Mouse (Mus musculus) kidney, postnatal 0 days (tissue): Measurements from ENCODE around the gene Abcg2. TPM values are rescaled to one million over a fixed set of nuclear protein-coding genes. Genes with fewer than 3 reads are reported as not detected.

Experiments used
- ATAC-seq: fragments of 200-750 bp; cut with Nextera tagmentation; replicated peaks from 2 replicates; pipeline ENCODE4 v1.8.0; 2017; ENCODE audit warnings: low read depth, moderate number of reproducible peaks, moderate TSS enrichment, moderate library complexity; ENCODE audit not compliant: low FRiP score
- DNase-seq: peaks from one replicate; pipeline ENCODE4 v3.0.0-alpha.2; 2016; ENCODE audit warnings: low spot score
- H3K27ac ChIP-seq: fragments of 300-500 bp; sonication (generic); 2 replicates; pipeline ENCODE4 v1.5.1; 2014; ENCODE audit warnings: mild to moderate bottlenecking
- H3K27me3 ChIP-seq: fragments of 300-500 bp; sonication (generic); 2 replicates; pipeline ENCODE4 v1.6.1; 2014; ENCODE audit warnings: low read length, mixed read lengths; ENCODE audit not compliant: insufficient read depth
- H3K36me3 ChIP-seq: fragments of 300-500 bp; sonication (generic); 2 replicates; pipeline ENCODE4 v1.6.1; 2014; ENCODE audit warnings: low read length, mixed read lengths; ENCODE audit not compliant: insufficient read depth
- H3K4me1 ChIP-seq: fragments of 300-500 bp; sonication (generic); replicated peaks from 2 replicates; pipeline ENCODE4 v1.6.1; 2014; ENCODE audit warnings: antibody characterized with exemption, low read length, mixed read lengths; ENCODE audit not compliant: insufficient read depth
- H3K4me2 ChIP-seq: fragments of 300-500 bp; sonication (generic); 2 replicates; pipeline ENCODE4 v1.6.1; 2014; ENCODE audit warnings: mild to moderate bottlenecking, low read length, moderate library complexity, mixed read lengths
- H3K4me3 ChIP-seq: fragments of 300-500 bp; sonication (generic); replicated peaks from 2 replicates; pipeline ENCODE4 v1.5.1; 2014; ENCODE audit warnings: low read depth, low read length
- H3K9ac ChIP-seq: fragments of 300-500 bp; sonication (generic); 2 replicates; pipeline ENCODE4 v1.6.1; 2014; ENCODE audit warnings: low read depth, low read length
- H3K9me3 ChIP-seq: fragments of 300-500 bp; sonication (generic); replicated peaks from 2 replicates; pipeline ENCODE4 v1.6.1; 2016; ENCODE audit warnings: low read length, inconsistent platforms, mixed read lengths
- CTCF ChIP-seq: IDR thresholded peaks from 2 replicates; pipeline ENCODE4 v1.5.1; 2016; ENCODE audit warnings: antibody characterized with exemption, low read depth, mild to moderate bottlenecking, moderate library complexity
- WGBS: fragments of 180-500 bp; shearing (Covaris S2); extraction: QIAGEN DNeasy Blood & Tissue Kit; methylation state at CpG from one replicate; pipeline ENCODE4 v1.1.7; 2014; 5-methylcytosine and 5-hydroxymethylcytosine counted together
- polyA plus RNA-seq: library from polyadenylated mRNA; unstranded; fragments of >200 nt; fragmentation: Nextera tagmentation; extraction: Ambion mirVana; gene quantifications from 2 replicates; pipeline ENCODE4 v1.2.1, GENCODE M21; 2015

The Abcg2 gene
- polyA plus RNA-seq, 1 experiment from 2014 or later = 136 TPM

- no peak for TF ChIP-seq CTCF
- Histone ChIP-seq H3K27me3 (no peaks in the 10 kb centered on the region), H3K36me3 (no peaks in the 10 kb centered on the region), H3K9ac (no peak overlapping the region), H3K27ac (no peak overlapping the region), H3K4me3 (no peak overlapping the region), H3K4me1 (no peaks in the 10 kb centered on the region), H3K9me3 (no peaks in the 10 kb centered on the region), H3K4me2 (no peak overlapping the region)
- ATAC-seq = no peak
- 73% methylated on average over 2 of the region's 2 CpGs for WGBS
- DNase-seq = peak; percentile 22
These were observed 107.3 kb downstream of the Abcg2 start for GRCm38 (mm10) chr6:58691584-58691983.

- Histone ChIP-seq H3K4me3 (no peak overlapping the region), H3K4me1 (no peaks in the 10 kb centered on the region), H3K9ac (no peak overlapping the region), H3K27me3 (no peaks in the 10 kb centered on the region), H3K4me2 (no peak overlapping the region), H3K27ac (no peak overlapping the region), H3K36me3 (no peaks in the 10 kb centered on the region), H3K9me3 (no peaks in the 10 kb centered on the region)
- DNase-seq = no peak
- no peak for ATAC-seq
- WGBS = 71% methylated on average over 2 of the region's 2 CpGs
- no peak for TF ChIP-seq CTCF
These were observed 109.9 kb downstream of the Abcg2 start for GRCm38 (mm10) chr6:58694257-58694656.

GRCm38 (mm10) chr6:58694765-58695164 lies 110.4 kb downstream of the Abcg2 start:
- H3K4me1 ChIP-seq = no peaks in the 10 kb centered on the region
- no peak for ATAC-seq
- H3K27me3 ChIP-seq = no peaks in the 10 kb centered on the region
- no peak for TF ChIP-seq CTCF
- no peaks in the 10 kb centered on the region for H3K36me3 ChIP-seq
- whole genome bisulfite sequencing = 83% methylated on average over 1 of the region's 1 CpGs
- no peak overlapping the region for H3K4me3 ChIP-seq
- no peak overlapping the region for H3K9ac ChIP-seq
- no peak for DNase-seq
- no peak overlapping the region for H3K4me2 ChIP-seq
- no peak overlapping the region for H3K27ac ChIP-seq
- H3K9me3 ChIP-seq = no peaks in the 10 kb centered on the region

GRCm38 (mm10) chr6:58710369-58710768 lies 126.0 kb downstream of the Abcg2 start:
- Histone ChIP-seq H3K36me3 (no peaks in the 10 kb centered on the region), H3K9me3 (no peaks in the 10 kb centered on the region), H3K9ac (no peak overlapping the region), H3K4me2 (no peak overlapping the region), H3K27me3 (no peaks in the 10 kb centered on the region), H3K4me1 (no peaks in the 10 kb centered on the region), H3K4me3 (no peak overlapping the region), H3K27ac (no peak overlapping the region)
- no peak for TF ChIP-seq CTCF
- DNase-seq (no peak), ATAC-seq (no peak)
- 83% methylated on average over 1 of the region's 1 CpGs for WGBS

- TF ChIP-seq CTCF = no peak
- no peak for DNase-seq
- 47% methylated on average over 2 of the region's 2 CpGs for WGBS
These were observed 127.6 kb downstream of the Abcg2 start for GRCm38 (mm10) chr6:58711909-58712308.

GRCm38 (mm10) chr6:58733851-58734250 lies 149.5 kb downstream of the Abcg2 start:
- Histone ChIP-seq H3K4me3 (no peak overlapping the region), H3K36me3 (no peaks in the 10 kb centered on the region), H3K4me2 (no peak overlapping the region), H3K27me3 (no peaks in the 10 kb centered on the region), H3K9me3 (no peaks in the 10 kb centered on the region), H3K9ac (no peak overlapping the region), H3K4me1 (no peaks in the 10 kb centered on the region), H3K27ac (no peak overlapping the region)
- TF ChIP-seq CTCF = no peak
- ATAC-seq (no peak), DNase-seq (no peak)
- 83% methylated on average over 2 of the region's 2 CpGs for WGBS

More at GRCm38 (mm10) chr6:58711909-58712308, 127.6 kb downstream of the Abcg2 start:
- Histone ChIP-seq H3K27me3 (no peaks in the 10 kb centered on the region), H3K4me2 (no peak overlapping the region), H3K4me1 (no peaks in the 10 kb centered on the region), H3K9ac (no peak overlapping the region), H3K9me3 (no peaks in the 10 kb centered on the region), H3K4me3 (no peak overlapping the region), H3K36me3 (no peaks in the 10 kb centered on the region), H3K27ac (no peak overlapping the region)
- no peak for ATAC-seq

- Histone ChIP-seq H3K9me3 (no peaks in the 10 kb centered on the region), H3K36me3 (no peaks in the 10 kb centered on the region), H3K27ac (no peak overlapping the region), H3K4me2 (no peak overlapping the region), H3K27me3 (no peaks in the 10 kb centered on the region), H3K9ac (no peak overlapping the region), H3K4me3 (no peak overlapping the region), H3K4me1 (no peaks in the 10 kb centered on the region)
- TF ChIP-seq CTCF = no peak
- DNase-seq (peak; percentile 61), ATAC-seq (no peak)
- 47% methylated on average over 1 of the region's 1 CpGs for WGBS
These were observed 150.8 kb downstream of the Abcg2 start for GRCm38 (mm10) chr6:58735090-58735489.

Other genes with a start within 250 kb of the Abcg2 start
- not detected in 2 replicates for gene Vmn1r30, start 141.1 kb upstream of the Abcg2 start, polyA plus RNA-seq
- gene Vmn1r31, start 109.2 kb upstream of the Abcg2 start, polyA plus RNA-seq = not detected in 2 replicates
- gene Herc3, start 246.9 kb downstream of the Abcg2 start, polyA plus RNA-seq = 11.8 and 12.7 TPM in 2 replicates